Mouse (Mus musculus): ENCODE results near the gene Anxa4. TPM values are rescaled to one million over a fixed set of nuclear protein-coding genes. Genes with fewer than 3 reads are reported as not detected.

Anxa4 gene
- polyA plus RNA-seq, 1 experiment from 2014 or later = 6.3 TPM

DNA sequence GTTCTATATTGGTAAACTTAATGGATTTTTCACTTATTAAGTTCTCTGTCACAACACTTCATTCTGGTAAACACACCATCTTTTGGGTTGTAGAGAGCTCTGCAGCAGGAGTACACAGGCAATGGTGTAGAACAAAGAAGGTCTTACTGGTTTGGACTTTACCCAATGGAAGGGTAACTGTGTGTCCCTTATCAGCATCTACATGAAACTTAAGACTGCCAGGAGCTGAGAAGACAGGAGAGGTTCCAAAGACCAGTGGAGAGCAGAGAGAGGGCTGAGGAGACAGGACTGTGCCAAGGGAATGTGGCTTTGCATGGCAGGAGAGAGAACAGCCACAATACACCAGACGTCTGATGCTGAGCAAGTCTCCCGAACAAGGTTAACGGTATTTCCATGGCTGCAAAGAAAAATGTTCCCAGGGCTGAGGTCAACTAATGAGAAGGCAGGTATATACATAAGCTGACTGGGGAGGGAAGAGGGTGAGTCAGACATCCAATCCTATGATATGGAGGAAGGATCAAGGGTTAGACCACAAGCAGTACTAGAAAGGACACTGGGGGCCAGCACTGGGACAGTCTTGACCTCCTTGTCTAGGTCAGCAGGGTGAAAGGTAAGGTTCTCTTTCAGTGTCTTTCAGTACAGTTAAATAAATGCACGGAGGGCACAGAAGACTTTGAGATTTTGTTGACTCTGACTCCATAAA, 85.2 kb downstream of the Anxa4 start:
- no peak for ATAC-seq
- Histone ChIP-seq H3K4me3 (ENCODE audit: low read length) (no peak overlapping the region), H3K4me2 (ENCODE audit: low read length) (no peak overlapping the region), H3K9ac (ENCODE audit: low read depth, low read length) (no peak overlapping the region), H3K4me1 (ENCODE audit: control insufficient read depth, insufficient read depth, low read depth, low read length) (no peaks in the 10 kb centered on the region), H3K9me3 (ENCODE audit: control insufficient read depth, low read length) (no peaks in the 10 kb centered on the region), H3K36me3 (ENCODE audit: control insufficient read depth, insufficient read depth, low read length) (peaks cover 31% of the 10 kb centered on the region), H3K27ac (ENCODE audit: low read depth, low read length) (no peak overlapping the region), H3K27me3 (replicated peaks; ENCODE audit: control insufficient read depth, insufficient read depth, low read length) (no peaks in the 10 kb centered on the region)
- 85% methylated on average over 4 of the region's 4 CpGs for WGBS

DNA sequence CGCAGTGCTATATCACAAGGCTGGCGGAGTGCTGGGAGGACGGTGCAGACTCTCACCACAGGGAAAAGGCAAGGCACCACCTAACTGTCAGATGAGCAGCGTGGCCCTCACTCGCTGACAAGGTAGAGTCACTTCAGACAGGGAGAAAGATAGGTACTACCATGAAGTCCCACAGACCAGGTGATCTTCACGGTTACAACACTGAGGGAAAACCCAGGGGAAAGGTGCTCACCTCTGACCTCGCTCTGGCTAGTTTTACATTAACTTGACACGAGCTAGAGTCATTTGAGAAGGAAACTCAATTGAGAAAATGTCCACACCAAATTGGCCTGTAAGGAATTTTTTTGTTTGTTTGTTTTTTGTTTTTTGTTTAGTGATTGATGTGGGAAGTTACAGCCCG, 90.8 kb downstream of the Anxa4 start:
- Histone ChIP-seq H3K4me1 (ENCODE audit: control insufficient read depth, insufficient read depth, low read depth, low read length) (no peaks in the 10 kb centered on the region), H3K36me3 (ENCODE audit: control insufficient read depth, insufficient read depth, low read length) (peaks cover 51% of the 10 kb centered on the region), H3K4me2 (ENCODE audit: low read length) (no peak overlapping the region), H3K9me3 (ENCODE audit: control insufficient read depth, low read length) (no peaks in the 10 kb centered on the region), H3K9ac (ENCODE audit: low read depth, low read length) (no peak overlapping the region), H3K27me3 (replicated peaks; ENCODE audit: control insufficient read depth, insufficient read depth, low read length) (no peaks in the 10 kb centered on the region), H3K4me3 (ENCODE audit: low read length) (no peak overlapping the region), H3K27ac (ENCODE audit: low read depth, low read length) (no peak overlapping the region)
- WGBS = 91% methylated on average over 9 of the region's 9 CpGs
- ATAC-seq = no peak

DNA sequence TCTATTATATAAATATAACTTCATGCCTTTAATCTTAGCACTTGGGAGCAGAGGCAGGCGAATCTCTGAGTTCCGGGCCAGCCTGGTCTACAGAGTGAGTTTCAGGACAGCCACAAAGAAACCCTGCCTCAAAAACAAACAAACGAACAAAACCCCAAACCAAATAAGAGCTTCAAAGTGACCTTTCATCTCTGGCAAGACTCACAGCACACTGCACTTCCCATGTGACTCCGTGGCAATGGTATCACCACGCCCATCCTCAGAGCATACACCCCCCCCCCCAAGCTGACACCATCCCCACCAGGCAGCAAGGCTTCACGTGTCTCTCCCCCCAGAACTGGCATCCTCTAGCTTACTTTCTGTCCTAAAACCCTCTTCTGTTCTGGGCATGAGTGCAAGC, 95.5 kb downstream of the Anxa4 start:
- Histone ChIP-seq H3K4me1 (ENCODE audit: control insufficient read depth, insufficient read depth, low read depth, low read length) (no peaks in the 10 kb centered on the region), H3K4me3 (ENCODE audit: low read length) (no peak overlapping the region), H3K27ac (ENCODE audit: low read depth, low read length) (no peak overlapping the region), H3K4me2 (ENCODE audit: low read length) (no peak overlapping the region), H3K9ac (ENCODE audit: low read depth, low read length) (no peak overlapping the region), H3K36me3 (ENCODE audit: control insufficient read depth, insufficient read depth, low read length) (peaks cover 46% of the 10 kb centered on the region), H3K27me3 (replicated peaks; ENCODE audit: control insufficient read depth, insufficient read depth, low read length) (no peaks in the 10 kb centered on the region), H3K9me3 (ENCODE audit: control insufficient read depth, low read length) (no peaks in the 10 kb centered on the region)
- WGBS = 91% methylated on average over 6 of the region's 6 CpGs
- ATAC-seq = no peak

DNA sequence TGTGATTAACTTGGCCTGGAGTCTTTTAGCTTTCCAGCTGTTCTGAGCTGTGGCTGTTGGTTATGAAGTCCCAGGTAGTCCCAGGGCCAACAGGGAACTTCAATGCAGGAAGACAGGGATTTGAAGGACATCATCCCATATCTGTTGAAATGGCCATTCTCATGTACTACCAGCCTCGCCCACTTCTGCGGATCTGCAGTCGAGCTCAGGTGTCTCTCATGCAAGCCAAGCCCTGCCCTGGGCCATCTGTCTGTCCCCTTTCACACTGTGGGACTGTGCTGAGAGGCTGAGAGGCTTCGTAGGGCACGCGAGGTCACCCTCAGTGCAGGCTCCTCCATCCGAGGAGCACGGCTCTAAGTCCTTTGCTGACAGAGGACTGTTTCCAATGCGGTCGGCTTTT, 97.2 kb downstream of the Anxa4 start:
- no peak overlapping the region for H3K9ac ChIP-seq (ENCODE audit: low read depth, low read length)
- H3K4me1 ChIP-seq (ENCODE audit: control insufficient read depth, insufficient read depth, low read depth, low read length) = no peaks in the 10 kb centered on the region
- no peak overlapping the region for H3K27ac ChIP-seq (ENCODE audit: low read depth, low read length)
- peaks cover 32% of the 10 kb centered on the region for H3K36me3 ChIP-seq (ENCODE audit: control insufficient read depth, insufficient read depth, low read length)
- no peaks in the 10 kb centered on the region for H3K27me3 ChIP-seq (replicated peaks; ENCODE audit: control insufficient read depth, insufficient read depth, low read length)
- H3K4me2 ChIP-seq (ENCODE audit: low read length) = no peak overlapping the region
- H3K4me3 ChIP-seq (ENCODE audit: low read length) = no peak overlapping the region
- H3K9me3 ChIP-seq (ENCODE audit: control insufficient read depth, low read length) = no peaks in the 10 kb centered on the region
- 90% methylated on average over 10 of the region's 10 CpGs for WGBS
- no peak for ATAC-seq

DNA sequence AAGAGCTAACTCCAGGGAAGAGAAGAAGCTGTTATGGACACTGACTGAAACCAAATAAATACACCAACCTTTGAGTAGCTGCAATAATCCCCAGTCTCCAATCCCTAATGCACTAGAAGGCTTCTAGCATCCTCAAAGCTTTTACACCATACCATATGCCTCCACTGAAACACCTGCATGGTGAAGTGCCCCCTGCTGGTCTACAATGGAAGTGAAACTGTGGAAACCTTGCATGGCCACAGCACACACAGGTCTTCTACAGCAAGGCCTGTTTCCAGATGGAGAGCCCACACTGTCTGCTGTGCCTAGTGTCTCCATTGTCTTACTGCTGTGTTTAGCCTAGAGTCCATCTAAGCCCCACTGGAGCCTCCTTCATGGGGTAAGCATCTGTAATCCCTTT, 98.9 kb downstream of the Anxa4 start:
- no peaks in the 10 kb centered on the region for H3K9me3 ChIP-seq (ENCODE audit: control insufficient read depth, low read length)
- no peak overlapping the region for H3K4me3 ChIP-seq (ENCODE audit: low read length)
- H3K36me3 ChIP-seq (ENCODE audit: control insufficient read depth, insufficient read depth, low read length) = peaks cover 28% of the 10 kb centered on the region
- no peak for ATAC-seq
- H3K9ac ChIP-seq (ENCODE audit: low read depth, low read length) = no peak overlapping the region
- no peaks in the 10 kb centered on the region for H3K4me1 ChIP-seq (ENCODE audit: control insufficient read depth, insufficient read depth, low read depth, low read length)
- no peak overlapping the region for H3K4me2 ChIP-seq (ENCODE audit: low read length)
- no peaks in the 10 kb centered on the region for H3K27me3 ChIP-seq (replicated peaks; ENCODE audit: control insufficient read depth, insufficient read depth, low read length)
- H3K27ac ChIP-seq (ENCODE audit: low read depth, low read length) = no peak overlapping the region

DNA sequence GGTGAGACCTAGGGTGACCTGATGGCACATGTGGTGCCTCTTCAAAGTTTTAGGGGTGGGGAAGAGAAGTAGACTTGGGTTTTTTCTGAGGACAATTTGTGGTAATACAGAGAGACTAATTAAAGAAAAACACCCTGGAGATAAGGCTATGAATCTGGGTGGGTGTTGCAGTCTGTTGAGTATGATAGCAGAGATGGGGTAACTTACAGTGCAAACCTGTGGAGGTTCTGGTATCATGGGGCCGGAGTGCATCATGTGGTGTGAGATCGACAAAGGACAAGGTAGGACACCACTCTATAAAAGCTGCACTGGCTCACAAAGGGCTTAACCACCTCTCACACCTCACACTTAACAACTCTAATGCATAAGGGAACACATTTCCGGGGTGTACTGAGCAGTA, 103.7 kb downstream of the Anxa4 start:
- Histone ChIP-seq H3K36me3 (ENCODE audit: control insufficient read depth, insufficient read depth, low read length) (peaks cover 11% of the 10 kb centered on the region), H3K27me3 (replicated peaks; ENCODE audit: control insufficient read depth, insufficient read depth, low read length) (no peaks in the 10 kb centered on the region), H3K27ac (ENCODE audit: low read depth, low read length) (no peak overlapping the region), H3K9ac (ENCODE audit: low read depth, low read length) (no peak overlapping the region), H3K4me2 (ENCODE audit: low read length) (no peak overlapping the region), H3K4me3 (ENCODE audit: low read length) (no peak overlapping the region), H3K4me1 (ENCODE audit: control insufficient read depth, insufficient read depth, low read depth, low read length) (0 out of 2 replicates have a peak, but pooled peaks cover 1% of the 10 kb centered on the region), H3K9me3 (ENCODE audit: control insufficient read depth, low read length) (no peaks in the 10 kb centered on the region)
- ATAC-seq = no peak
- 98% methylated on average over 3 of the region's 3 CpGs for WGBS

DNA sequence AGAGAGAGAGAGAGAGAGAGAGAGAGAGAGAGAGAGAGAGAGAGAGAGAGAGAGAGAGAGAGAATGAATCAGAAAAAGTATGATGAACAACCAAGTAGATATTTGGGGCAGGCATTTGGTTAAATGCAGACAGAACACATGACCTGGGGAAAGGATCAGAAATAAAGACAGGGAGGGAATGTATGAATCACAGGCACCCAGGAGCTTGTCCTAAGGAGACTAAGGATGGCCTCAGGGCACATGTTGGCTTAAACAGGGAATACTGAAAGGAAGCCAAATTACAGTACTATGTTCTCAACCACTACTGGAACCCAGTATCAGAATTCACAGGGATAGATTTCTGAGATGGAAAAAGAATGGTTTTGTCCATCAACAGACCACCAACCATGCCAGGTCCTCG, 106.4 kb downstream of the Anxa4 start:
- H3K4me2 ChIP-seq (ENCODE audit: low read length) = no peak overlapping the region
- H3K27me3 ChIP-seq (replicated peaks; ENCODE audit: control insufficient read depth, insufficient read depth, low read length) = no peaks in the 10 kb centered on the region
- H3K27ac ChIP-seq (ENCODE audit: low read depth, low read length) = no peak overlapping the region
- H3K9me3 ChIP-seq (ENCODE audit: control insufficient read depth, low read length) = no peaks in the 10 kb centered on the region
- WGBS = 81% methylated on average over 1 of the region's 1 CpGs
- ATAC-seq = no peak
- no peak overlapping the region for H3K4me3 ChIP-seq (ENCODE audit: low read length)
- H3K4me1 ChIP-seq (ENCODE audit: control insufficient read depth, insufficient read depth, low read depth, low read length) = peaks cover 8% of the 10 kb centered on the region; the same call in 1 of the 2 replicates
- no peak overlapping the region for H3K9ac ChIP-seq (ENCODE audit: low read depth, low read length)
- peaks cover 9% of the 10 kb centered on the region for H3K36me3 ChIP-seq (ENCODE audit: control insufficient read depth, insufficient read depth, low read length)

Other genes starting within 250 kb of the Anxa4 start
- 0.62 and 0.70 TPM in 2 replicates for gene Asprv1, start 165.4 kb downstream of the Anxa4 start, polyA plus RNA-seq (2015; fragmentation: Nextera tagmentation; extraction: Ambion mirVana)
- 16.1 and 19.1 TPM in 2 replicates for gene Mxd1, start 124.4 kb downstream of the Anxa4 start, polyA plus RNA-seq (2015; fragmentation: Nextera tagmentation; extraction: Ambion mirVana)
- 81.3 and 81.5 TPM in 2 replicates for gene Snrnp27, start 109.1 kb downstream of the Anxa4 start, polyA plus RNA-seq (2015; fragmentation: Nextera tagmentation; extraction: Ambion mirVana)
- gene Gmcl1, start 60.2 kb downstream of the Anxa4 start, polyA plus RNA-seq (2015; fragmentation: Nextera tagmentation; extraction: Ambion mirVana) = 30.0 and 30.3 TPM in 2 replicates
- 39.1 and 40.2 TPM in 2 replicates for gene Aak1, start 55.9 kb upstream of the Anxa4 start, polyA plus RNA-seq (2015; fragmentation: Nextera tagmentation; extraction: Ambion mirVana)
- gene Nfu1, start 215.7 kb upstream of the Anxa4 start, polyA plus RNA-seq (2015; fragmentation: Nextera tagmentation; extraction: Ambion mirVana) = 144 and 154 TPM in 2 replicates
- 19.8 and 22.7 TPM in 2 replicates for gene Gfpt1, start 249.3 kb upstream of the Anxa4 start, polyA plus RNA-seq (2015; fragmentation: Nextera tagmentation; extraction: Ambion mirVana)

Measured in hindbrain, embryonic 16.5 days (tissue).